Mouse (Mus musculus): ENCODE data around the gene Gm13030. TPM values are rescaled to one million over a fixed set of nuclear protein-coding genes. Genes with fewer than 3 reads are reported as not detected.
"Not testable (repeated sequence)": the region's sequence is repeated elsewhere in the genome, so short reads cannot be mapped to it uniquely, and the experiment has no call there.

Gene Gm13030
- polyA plus RNA-seq, 1 experiment from 2014 or later, result not detected

GRCm38 (mm10) chr4:138889635-138890034, 15.9 kb upstream of the Gm13030 start:
- no peak overlapping the region for H3K27ac ChIP-seq (ENCODE audit: poor library complexity, severe bottlenecking)
- H3K4me1 ChIP-seq (replicated peaks), result no peaks in the 10 kb centered on the region
- H3K4me2 ChIP-seq, result no peak overlapping the region
- H3K9me3 ChIP-seq (replicated peaks), result no peaks in the 10 kb centered on the region
- H3K9ac ChIP-seq, result no peak overlapping the region
- WGBS, result 72% methylated on average over 8 of the region's 8 CpGs
- no peak for ATAC-seq (ENCODE audit: insufficient number of reproducible peaks, low FRiP score)
- H3K36me3 ChIP-seq, result peaks cover 13% of the 10 kb centered on the region; the same call in 1 of the 2 replicates
- no peak overlapping the region for H3K4me3 ChIP-seq
- 0 out of 2 replicates have a peak, but pooled peaks cover 7% of the 10 kb centered on the region for H3K27me3 ChIP-seq (replicated peaks)

- WGBS, result 66% methylated on average over 7 of the region's 7 CpGs
- ATAC-seq (ENCODE audit: insufficient number of reproducible peaks, low FRiP score), result no peak
- Histone ChIP-seq H3K27me3 (replicated peaks) (0 out of 2 replicates have a peak, but pooled peaks cover 7% of the 10 kb centered on the region), H3K27ac (ENCODE audit: poor library complexity, severe bottlenecking) (no peak overlapping the region), H3K4me2 (no peak overlapping the region), H3K9ac (no peak overlapping the region), H3K9me3 (replicated peaks) (no peaks in the 10 kb centered on the region), H3K4me3 (no peak overlapping the region), H3K36me3 (peaks cover 10% of the 10 kb centered on the region; the same call in 1 of the 2 replicates), H3K4me1 (replicated peaks) (no peaks in the 10 kb centered on the region)
Observed at GRCm38 (mm10) chr4:138889165-138889564, 15.4 kb upstream of the Gm13030 start.

- no peak overlapping the region for H3K4me2 ChIP-seq
- no peaks in the 10 kb centered on the region for H3K36me3 ChIP-seq
- 0 out of 2 replicates have a peak, but pooled peaks cover 6% of the 10 kb centered on the region for H3K4me1 ChIP-seq (replicated peaks)
- ATAC-seq (ENCODE audit: insufficient number of reproducible peaks, low FRiP score), result no peak
- WGBS, result 21% methylated on average over 6 of the region's 6 CpGs
- H3K27ac ChIP-seq (ENCODE audit: poor library complexity, severe bottlenecking), result no peak overlapping the region
- H3K9ac ChIP-seq, result no peak overlapping the region
- no peaks in the 10 kb centered on the region for H3K9me3 ChIP-seq (replicated peaks)
- peaks cover 41% of the 10 kb centered on the region for H3K27me3 ChIP-seq (replicated peaks)
- H3K4me3 ChIP-seq, result no peak overlapping the region
Observed at GRCm38 (mm10) chr4:138884261-138884660, 10.5 kb upstream of the Gm13030 start.

- Histone ChIP-seq H3K9me3 (replicated peaks) (no peaks in the 10 kb centered on the region), H3K36me3 (no peaks in the 10 kb centered on the region), H3K4me2 (peak overlapping the region; percentile 54), H3K27me3 (replicated peaks) (peaks cover 44% of the 10 kb centered on the region), H3K27ac (ENCODE audit: poor library complexity, severe bottlenecking) (no peak overlapping the region), H3K9ac (0 out of 2 replicates have a peak overlapping the region, but pooled peaks have one; percentile 6), H3K4me1 (replicated peaks) (peaks cover 11% of the 10 kb centered on the region; the same call in 1 of the 2 replicates), H3K4me3 (peak overlapping the region; percentile 12; the same call in 1 of the 2 replicates)
- 12% methylated on average over 16 of the region's 16 CpGs for WGBS
- ATAC-seq (ENCODE audit: insufficient number of reproducible peaks, low FRiP score), result no peak
Observed at GRCm38 (mm10) chr4:138882179-138882578, 8.4 kb upstream of the Gm13030 start.

GRCm38 (mm10) chr4:138880811-138881584, 7.2 kb upstream of the Gm13030 start:
- Histone ChIP-seq H3K9ac (no peak overlapping the region), H3K27me3 (replicated peaks) (peaks cover 44% of the 10 kb centered on the region), H3K9me3 (replicated peaks) (no peaks in the 10 kb centered on the region), H3K4me3 (no peak overlapping the region), H3K4me1 (replicated peaks) (peaks cover 11% of the 10 kb centered on the region; the same call in 1 of the 2 replicates), H3K27ac (ENCODE audit: poor library complexity, severe bottlenecking) (no peak overlapping the region), H3K36me3 (no peaks in the 10 kb centered on the region), H3K4me2 (no peak overlapping the region)
- 72% methylated on average over 7 of the region's 7 CpGs for WGBS
- no peak for ATAC-seq (ENCODE audit: insufficient number of reproducible peaks, low FRiP score)

- Histone ChIP-seq H3K27ac (ENCODE audit: poor library complexity, severe bottlenecking) (no peak overlapping the region), H3K27me3 (replicated peaks) (peaks cover 44% of the 10 kb centered on the region), H3K36me3 (no peaks in the 10 kb centered on the region), H3K9ac (no peak overlapping the region), H3K4me3 (no peak overlapping the region), H3K4me1 (replicated peaks) (peaks cover 11% of the 10 kb centered on the region; the same call in 1 of the 2 replicates), H3K4me2 (no peak overlapping the region), H3K9me3 (replicated peaks) (0 out of 2 replicates have a peak, but pooled peaks cover 4% of the 10 kb centered on the region)
- WGBS, result 80% methylated on average over 11 of the region's 11 CpGs
- no peak for ATAC-seq (ENCODE audit: insufficient number of reproducible peaks, low FRiP score)
Observed at GRCm38 (mm10) chr4:138879808-138880207, 6.0 kb upstream of the Gm13030 start.

- 0 out of 2 replicates have a peak, but pooled peaks cover 4% of the 10 kb centered on the region for H3K9me3 ChIP-seq (replicated peaks)
- H3K4me3 ChIP-seq, result no peak overlapping the region
- H3K4me1 ChIP-seq (replicated peaks), result peaks cover 11% of the 10 kb centered on the region; the same call in 1 of the 2 replicates
- WGBS, result 33% methylated on average over 8 of the region's 8 CpGs
- ATAC-seq (ENCODE audit: insufficient number of reproducible peaks, low FRiP score), result no peak
- H3K27ac ChIP-seq (ENCODE audit: poor library complexity, severe bottlenecking), result no peak overlapping the region
- H3K36me3 ChIP-seq, result no peaks in the 10 kb centered on the region
- H3K9ac ChIP-seq, result no peak overlapping the region
- no peak overlapping the region for H3K4me2 ChIP-seq
- H3K27me3 ChIP-seq (replicated peaks), result peaks cover 44% of the 10 kb centered on the region
Observed at GRCm38 (mm10) chr4:138878783-138879182, 5.0 kb upstream of the Gm13030 start.

GRCm38 (mm10) chr4:138877731-138878130, 4.0 kb upstream of the Gm13030 start, which contains the start of gene Pla2g2e:
Gene Pla2g2e, plus strand, starts transcription at chr4:138877942.
- no peak for ATAC-seq (ENCODE audit: insufficient number of reproducible peaks, low FRiP score)
- H3K9me3 ChIP-seq (replicated peaks), result peaks cover 4% of the 10 kb centered on the region; the same call in 1 of the 2 replicates
- H3K36me3 ChIP-seq, result no peaks in the 10 kb centered on the region
- 65% methylated on average over 4 of the region's 4 CpGs for WGBS
- H3K27ac ChIP-seq (ENCODE audit: poor library complexity, severe bottlenecking), result no peak within 1 kb of the TSS
- no peak within 1 kb of the TSS for H3K9ac ChIP-seq
- peaks cover 37% of the 10 kb centered on the region for H3K27me3 ChIP-seq (replicated peaks)
- H3K4me2 ChIP-seq, result no peak within 1 kb of the TSS
- H3K4me1 ChIP-seq (replicated peaks), result peaks cover 11% of the 10 kb centered on the region; the same call in 1 of the 2 replicates
- H3K4me3 ChIP-seq, result no peak within 1 kb of the TSS

- Histone ChIP-seq H3K4me3 (no peak overlapping the region), H3K9me3 (replicated peaks) (peaks cover 6% of the 10 kb centered on the region; the same call in 1 of the 2 replicates), H3K36me3 (no peaks in the 10 kb centered on the region), H3K27me3 (replicated peaks) (peaks cover 20% of the 10 kb centered on the region), H3K4me1 (replicated peaks) (peaks cover 7% of the 10 kb centered on the region; the same call in 1 of the 2 replicates), H3K4me2 (no peak overlapping the region), H3K27ac (ENCODE audit: poor library complexity, severe bottlenecking) (no peak overlapping the region), H3K9ac (no peak overlapping the region)
- WGBS, result 88% methylated on average over 2 of the region's 2 CpGs
- no peak for ATAC-seq (ENCODE audit: insufficient number of reproducible peaks, low FRiP score)
Observed at GRCm38 (mm10) chr4:138875986-138876385, 2.2 kb upstream of the Gm13030 start.

GRCm38 (mm10) chr4:138875275-138875674, 1.5 kb upstream of the Gm13030 start:
- not testable (repeated sequence) for H3K4me2 ChIP-seq, H3K9ac ChIP-seq
- 90% methylated on average over 2 of the region's 2 CpGs for WGBS

GRCm38 (mm10) chr4:138868666-138869065, 5.1 kb downstream of the Gm13030 start:
- H3K36me3 ChIP-seq, result no peaks in the 10 kb centered on the region
- no peak overlapping the region for H3K4me2 ChIP-seq
- ATAC-seq (ENCODE audit: insufficient number of reproducible peaks, low FRiP score), result no peak
- no peak overlapping the region for H3K27ac ChIP-seq (ENCODE audit: poor library complexity, severe bottlenecking)
- no peak overlapping the region for H3K9ac ChIP-seq
- WGBS, result 52% methylated on average over 8 of the region's 8 CpGs
- peaks cover 4% of the 10 kb centered on the region; the same call in 1 of the 2 replicates for H3K9me3 ChIP-seq (replicated peaks)
- peaks cover 12% of the 10 kb centered on the region; the same call in 1 of the 2 replicates for H3K27me3 ChIP-seq (replicated peaks)
- no peak overlapping the region for H3K4me3 ChIP-seq
- no peaks in the 10 kb centered on the region for H3K4me1 ChIP-seq (replicated peaks)

More at GRCm38 (mm10) chr4:138875275-138875674, 1.5 kb upstream of the Gm13030 start:
- H3K27ac ChIP-seq (ENCODE audit: poor library complexity, severe bottlenecking); H3K9me3 ChIP-seq (replicated peaks); H3K4me3 ChIP-seq; H3K36me3 ChIP-seq; H3K4me1 ChIP-seq (replicated peaks); ATAC-seq (ENCODE audit: insufficient number of reproducible peaks, low FRiP score): not testable (repeated sequence)
- peaks cover 13% of the 10 kb centered on the region for H3K27me3 ChIP-seq (replicated peaks)

Data from heart, embryonic 12.5 days (tissue).